Mouse (Mus musculus) neural tube, embryonic 12.5 days (tissue): ENCODE results near the gene Tlr8. TPM values are rescaled to one million over a fixed set of nuclear protein-coding genes. Genes with fewer than 3 reads are reported as not detected.

ENCODE experiments used
- polyA plus RNA-seq: library from polyadenylated mRNA; unstranded; fragments of >200 nt; fragmentation: Nextera tagmentation; extraction: Ambion mirVana; gene quantifications from 2 replicates; pipeline ENCODE4 v1.2.1, GENCODE M21; 2016

The Tlr8 gene
- polyA plus RNA-seq, 1 experiment from 2014 or later: 0.23 TPM

Other genes starting within 250 kb of the Tlr8 start
- 6,094 and 7,057 TPM in 2 replicates for gene Tmsb4x, start 55.0 kb downstream of the Tlr8 start, polyA plus RNA-seq
- 0.34 and 0.38 TPM in 2 replicates for gene Tlr7, start 66.2 kb upstream of the Tlr8 start, polyA plus RNA-seq
- 13.0 and 14.3 TPM in 2 replicates for gene Prps2, start 118.4 kb upstream of the Tlr8 start, polyA plus RNA-seq